Mouse (Mus musculus): ENCODE data around the gene Kctd19. TPM values are rescaled to one million over a fixed set of nuclear protein-coding genes. Genes with fewer than 3 reads are reported as not detected.
A peak's percentile ranks its signal among the peaks of the same experiment; 100 is the strongest.

Gene Kctd19
- polyA plus RNA-seq, 1 experiment from 2014 or later = not detected

- H3K27me3 ChIP-seq (ENCODE audit: control insufficient read depth, insufficient read depth, low read length) = no peaks in the 10 kb centered on the region
- 37% methylated on average over 7 of the region's 7 CpGs for WGBS
- H3K36me3 ChIP-seq (replicated peaks; ENCODE audit: control insufficient read depth, insufficient read depth, low read depth, low read length) = no peaks in the 10 kb centered on the region
- no peak overlapping the region for H3K27ac ChIP-seq (replicated peaks; ENCODE audit: low read depth, low read length)
- H3K9me3 ChIP-seq (replicated peaks; ENCODE audit: control insufficient read depth, low read length) = no peaks in the 10 kb centered on the region
- no peak overlapping the region for H3K4me2 ChIP-seq (ENCODE audit: low read depth, low read length)
- ATAC-seq (replicated peaks; ENCODE audit: insufficient number of reproducible peaks, low FRiP score, low TSS enrichment, low read depth) (no peak), DNase-seq (ENCODE audit: low spot score) (no peak)
- H3K4me1 ChIP-seq (ENCODE audit: control insufficient read depth, insufficient read depth, low read length) = peaks cover 9% of the 10 kb centered on the region
- no peak overlapping the region for H3K9ac ChIP-seq (replicated peaks; ENCODE audit: low read length)
- no peak overlapping the region for H3K4me3 ChIP-seq (ENCODE audit: low read depth, low read length)
Measured at GRCm38 (mm10) chr8:105345061-105345975, 68.0 kb downstream of the Kctd19 start.

GRCm38 (mm10) chr8:105343791-105344574 lies 69.3 kb downstream of the Kctd19 start:
- H3K27me3 ChIP-seq (ENCODE audit: control insufficient read depth, insufficient read depth, low read length) = no peaks in the 10 kb centered on the region
- WGBS = 80% methylated on average over 8 of the region's 8 CpGs
- DNase-seq (ENCODE audit: low spot score) (no peak), ATAC-seq (replicated peaks; ENCODE audit: insufficient number of reproducible peaks, low FRiP score, low TSS enrichment, low read depth) (no peak)
- no peak overlapping the region for H3K4me2 ChIP-seq (ENCODE audit: low read depth, low read length)
- no peak overlapping the region for H3K9ac ChIP-seq (replicated peaks; ENCODE audit: low read length)
- H3K4me1 ChIP-seq (ENCODE audit: control insufficient read depth, insufficient read depth, low read length) = peaks cover 9% of the 10 kb centered on the region
- no peak overlapping the region for H3K4me3 ChIP-seq (ENCODE audit: low read depth, low read length)
- H3K27ac ChIP-seq (replicated peaks; ENCODE audit: low read depth, low read length) = no peak overlapping the region
- no peaks in the 10 kb centered on the region for H3K36me3 ChIP-seq (replicated peaks; ENCODE audit: control insufficient read depth, insufficient read depth, low read depth, low read length)
- H3K9me3 ChIP-seq (replicated peaks; ENCODE audit: control insufficient read depth, low read length) = no peaks in the 10 kb centered on the region

GRCm38 (mm10) chr8:105342768-105343167 lies 70.5 kb downstream of the Kctd19 start:
- H3K36me3 ChIP-seq (replicated peaks; ENCODE audit: control insufficient read depth, insufficient read depth, low read depth, low read length) = no peaks in the 10 kb centered on the region
- no peaks in the 10 kb centered on the region for H3K9me3 ChIP-seq (replicated peaks; ENCODE audit: control insufficient read depth, low read length)
- no peak overlapping the region for H3K4me3 ChIP-seq (ENCODE audit: low read depth, low read length)
- WGBS = 77% methylated on average over 4 of the region's 4 CpGs
- no peaks in the 10 kb centered on the region for H3K27me3 ChIP-seq (ENCODE audit: control insufficient read depth, insufficient read depth, low read length)
- H3K4me1 ChIP-seq (ENCODE audit: control insufficient read depth, insufficient read depth, low read length) = peaks cover 9% of the 10 kb centered on the region
- DNase-seq (ENCODE audit: low spot score) (no peak), ATAC-seq (replicated peaks; ENCODE audit: insufficient number of reproducible peaks, low FRiP score, low TSS enrichment, low read depth) (no peak)
- H3K27ac ChIP-seq (replicated peaks; ENCODE audit: low read depth, low read length) = no peak overlapping the region
- H3K9ac ChIP-seq (replicated peaks; ENCODE audit: low read length) = no peak overlapping the region
- H3K4me2 ChIP-seq (ENCODE audit: low read depth, low read length) = no peak overlapping the region

GRCm38 (mm10) chr8:105341399-105341798 lies 71.9 kb downstream of the Kctd19 start:
- ATAC-seq (replicated peaks; ENCODE audit: insufficient number of reproducible peaks, low FRiP score, low TSS enrichment, low read depth) (no peak), DNase-seq (ENCODE audit: low spot score) (no peak)
- H3K9me3 ChIP-seq (replicated peaks; ENCODE audit: control insufficient read depth, low read length) = no peaks in the 10 kb centered on the region
- H3K27me3 ChIP-seq (ENCODE audit: control insufficient read depth, insufficient read depth, low read length) = no peaks in the 10 kb centered on the region
- WGBS = 42% methylated on average over 8 of the region's 8 CpGs
- H3K4me2 ChIP-seq (ENCODE audit: low read depth, low read length) = no peak overlapping the region
- no peak overlapping the region for H3K9ac ChIP-seq (replicated peaks; ENCODE audit: low read length)
- H3K4me3 ChIP-seq (ENCODE audit: low read depth, low read length) = no peak overlapping the region
- peaks cover 2% of the 10 kb centered on the region; the same call in 1 of the 2 replicates for H3K36me3 ChIP-seq (replicated peaks; ENCODE audit: control insufficient read depth, insufficient read depth, low read depth, low read length)
- no peak overlapping the region for H3K27ac ChIP-seq (replicated peaks; ENCODE audit: low read depth, low read length)
- peaks cover 6% of the 10 kb centered on the region for H3K4me1 ChIP-seq (ENCODE audit: control insufficient read depth, insufficient read depth, low read length)

- Histone ChIP-seq H3K9ac (replicated peaks; ENCODE audit: low read length) (no peak overlapping the region), H3K4me2 (ENCODE audit: low read depth, low read length) (no peak overlapping the region), H3K27ac (replicated peaks; ENCODE audit: low read depth, low read length) (no peak overlapping the region), H3K36me3 (replicated peaks; ENCODE audit: control insufficient read depth, insufficient read depth, low read depth, low read length) (peaks cover 3% of the 10 kb centered on the region; the same call in 1 of the 2 replicates), H3K9me3 (replicated peaks; ENCODE audit: control insufficient read depth, low read length) (no peaks in the 10 kb centered on the region), H3K4me1 (ENCODE audit: control insufficient read depth, insufficient read depth, low read length) (no peaks in the 10 kb centered on the region; the same call in 1 of the 2 replicates), H3K27me3 (ENCODE audit: control insufficient read depth, insufficient read depth, low read length) (no peaks in the 10 kb centered on the region), H3K4me3 (ENCODE audit: low read depth, low read length) (no peak overlapping the region)
- ATAC-seq (replicated peaks; ENCODE audit: insufficient number of reproducible peaks, low FRiP score, low TSS enrichment, low read depth) (no peak), DNase-seq (ENCODE audit: low spot score) (no peak)
- 77% methylated on average over 6 of the region's 6 CpGs for WGBS
Measured at GRCm38 (mm10) chr8:105339886-105340635, 73.2 kb downstream of the Kctd19 start.

GRCm38 (mm10) chr8:105338992-105339391 lies 74.3 kb downstream of the Kctd19 start:
- H3K4me3 ChIP-seq (ENCODE audit: low read depth, low read length) = no peak overlapping the region
- DNase-seq (ENCODE audit: low spot score) (no peak), ATAC-seq (replicated peaks; ENCODE audit: insufficient number of reproducible peaks, low FRiP score, low TSS enrichment, low read depth) (no peak)
- no peaks in the 10 kb centered on the region for H3K9me3 ChIP-seq (replicated peaks; ENCODE audit: control insufficient read depth, low read length)
- no peaks in the 10 kb centered on the region for H3K27me3 ChIP-seq (ENCODE audit: control insufficient read depth, insufficient read depth, low read length)
- no peaks in the 10 kb centered on the region for H3K4me1 ChIP-seq (ENCODE audit: control insufficient read depth, insufficient read depth, low read length)
- 0 out of 2 replicates have a peak overlapping the region, but pooled peaks have one; percentile 18 for H3K9ac ChIP-seq (replicated peaks; ENCODE audit: low read length)
- 0 out of 2 replicates have a peak overlapping the region, but pooled peaks have one; percentile 8 for H3K27ac ChIP-seq (replicated peaks; ENCODE audit: low read depth, low read length)
- peaks cover 3% of the 10 kb centered on the region; the same call in 1 of the 2 replicates for H3K36me3 ChIP-seq (replicated peaks; ENCODE audit: control insufficient read depth, insufficient read depth, low read depth, low read length)
- no peak overlapping the region for H3K4me2 ChIP-seq (ENCODE audit: low read depth, low read length)
- WGBS = 42% methylated on average over 4 of the region's 4 CpGs

GRCm38 (mm10) chr8:105336373-105337130 lies 76.8 kb downstream of the Kctd19 start:
- H3K27ac ChIP-seq (replicated peaks; ENCODE audit: low read depth, low read length) = no peak overlapping the region
- no peaks in the 10 kb centered on the region for H3K27me3 ChIP-seq (ENCODE audit: control insufficient read depth, insufficient read depth, low read length)
- no peak overlapping the region for H3K4me2 ChIP-seq (ENCODE audit: low read depth, low read length)
- no peaks in the 10 kb centered on the region for H3K9me3 ChIP-seq (replicated peaks; ENCODE audit: control insufficient read depth, low read length)
- H3K36me3 ChIP-seq (replicated peaks; ENCODE audit: control insufficient read depth, insufficient read depth, low read depth, low read length) = peaks cover 3% of the 10 kb centered on the region; the same call in 1 of the 2 replicates
- ATAC-seq (replicated peaks; ENCODE audit: insufficient number of reproducible peaks, low FRiP score, low TSS enrichment, low read depth) = peak; percentile 24; the same call in 1 of the 2 replicates
- H3K9ac ChIP-seq (replicated peaks; ENCODE audit: low read length) = no peak overlapping the region
- WGBS = 57% methylated on average over 32 of the region's 32 CpGs
- DNase-seq (ENCODE audit: low spot score) = no peak
- H3K4me1 ChIP-seq (ENCODE audit: control insufficient read depth, insufficient read depth, low read length) = no peaks in the 10 kb centered on the region
- no peak overlapping the region for H3K4me3 ChIP-seq (ENCODE audit: low read depth, low read length)
